Mouse (Mus musculus) T-helper 1 cell (primary cell): Measurements from ENCODE around the gene Dock8.

Experiments used
- in situ Hi-C: fragments of 300-600 bp; cut with MboI, MseI; formaldehyde crosslinking; loops from one replicate; pipeline ENCODE4 v1.15.1; 2025; ENCODE audit warnings: high pct_unique_total_duplicates

Gene Dock8

GRCm38 (mm10) chr19:25062188-25062856 lies 63.0 kb downstream of the Dock8 start:
- in situ Hi-C loops, result no loop called here

- in situ Hi-C loops, result no loop called here
Measured at GRCm38 (mm10) chr19:25062857-25063240, 63.5 kb downstream of the Dock8 start.

- in situ Hi-C loops, result loop anchor here (5.0 kb wide), 1 partner anchor 79 kb away; no protein-coding TSS in a partner anchor
Measured at GRCm38 (mm10) chr19:25066229-25066628, 66.9 kb downstream of the Dock8 start.

- in situ Hi-C loops, result loop anchor here (5.0 kb wide), 1 partner anchor 81 kb away; no protein-coding TSS in a partner anchor
Measured at GRCm38 (mm10) chr19:25068518-25068917, 69.2 kb downstream of the Dock8 start.

GRCm38 (mm10) chr19:25072521-25072920 lies 73.2 kb downstream of the Dock8 start:
- in situ Hi-C loops, result no loop called here

- in situ Hi-C loops, result no loop called here
Measured at GRCm38 (mm10) chr19:25074741-25075140, 75.4 kb downstream of the Dock8 start.

- in situ Hi-C loops, result no loop called here
Measured at GRCm38 (mm10) chr19:25077636-25078035, 78.3 kb downstream of the Dock8 start.

GRCm38 (mm10) chr19:25078130-25078529 lies 78.8 kb downstream of the Dock8 start:
- in situ Hi-C loops, result no loop called here

GRCm38 (mm10) chr19:25080166-25080565 lies 80.8 kb downstream of the Dock8 start:
- in situ Hi-C loops, result no loop called here

GRCm38 (mm10) chr19:25082839-25083238 lies 83.5 kb downstream of the Dock8 start:
- in situ Hi-C loops, result no loop called here

- in situ Hi-C loops, result no loop called here
Measured at GRCm38 (mm10) chr19:25087181-25087580, 87.8 kb downstream of the Dock8 start.

GRCm38 (mm10) chr19:25089746-25090145 lies 90.4 kb downstream of the Dock8 start:
- in situ Hi-C loops, result loop anchor here (10.0 kb wide), 1 partner anchor 135 kb away; no protein-coding TSS in a partner anchor

- in situ Hi-C loops, result loop anchor here (10.0 kb wide), 1 partner anchor 140 kb away; no protein-coding TSS in a partner anchor
Measured at GRCm38 (mm10) chr19:25095135-25095534, 95.8 kb downstream of the Dock8 start.

- in situ Hi-C loops, result loop anchor here (10.0 kb wide), 1 partner anchor 142 kb away; no protein-coding TSS in a partner anchor
Measured at GRCm38 (mm10) chr19:25096316-25096715, 97.0 kb downstream of the Dock8 start.

GRCm38 (mm10) chr19:25096986-25097385 lies 97.7 kb downstream of the Dock8 start:
- in situ Hi-C loops, result loop anchor here (10.0 kb wide), 1 partner anchor 142 kb away; no protein-coding TSS in a partner anchor

GRCm38 (mm10) chr19:25097506-25097905 lies 98.2 kb downstream of the Dock8 start:
- in situ Hi-C loops, result loop anchor here (10.0 kb wide), 1 partner anchor 143 kb away; no protein-coding TSS in a partner anchor

- in situ Hi-C loops, result loop anchor here (10.0 kb wide), 1 partner anchor 143 kb away; no protein-coding TSS in a partner anchor
Measured at GRCm38 (mm10) chr19:25097951-25098350, 98.6 kb downstream of the Dock8 start.

GRCm38 (mm10) chr19:25098941-25099340 lies 99.6 kb downstream of the Dock8 start:
- in situ Hi-C loops, result loop anchor here (10.0 kb wide), 1 partner anchor 144 kb away; no protein-coding TSS in a partner anchor

- in situ Hi-C loops, result no loop called here
Measured at GRCm38 (mm10) chr19:25105682-25106081, 106.3 kb downstream of the Dock8 start.

GRCm38 (mm10) chr19:25106315-25106714 lies 107.0 kb downstream of the Dock8 start:
- in situ Hi-C loops, result no loop called here

GRCm38 (mm10) chr19:25107417-25107816 lies 108.1 kb downstream of the Dock8 start:
- in situ Hi-C loops, result no loop called here

- in situ Hi-C loops, result no loop called here
Measured at GRCm38 (mm10) chr19:25111591-25112233, 112.4 kb downstream of the Dock8 start.

GRCm38 (mm10) chr19:25116981-25117380 lies 117.6 kb downstream of the Dock8 start:
- in situ Hi-C loops, result no loop called here
